Mouse (Mus musculus) macrophage (primary cell): ENCODE measurements at regions not wholly inside any gene's neighbourhood (a gene's known extent, or its start where the extent isn't known, plus 50 kb on each side); places are given as distances from the start of the nearest gene placed in this dataset.

Source experiments
- H3K27ac ChIP-seq: fragments of 350-480 bp; formaldehyde crosslinking; 2 replicates; pipeline ENCODE4 v1.9.0; 2021
- H3K36me3 ChIP-seq: fragments of 350-480 bp; formaldehyde crosslinking; 2 replicates; pipeline ENCODE4 v1.9.0; 2021; ENCODE audit errors: inconsistent target
- H3K4me3 ChIP-seq: fragments of 350-480 bp; formaldehyde crosslinking; 2 replicates; pipeline ENCODE4 v1.9.0; 2021; ENCODE audit errors: inconsistent target
- H3K79me2 ChIP-seq: fragments of 350-480 bp; formaldehyde crosslinking; 2 replicates; pipeline ENCODE4 v1.9.0; 2021; ENCODE audit errors: inconsistent target
- WGBS: methylation state at CpG from one replicate; pipeline ENCODE4 v1.1.7; 2026; ENCODE audit warnings: inconsistent platforms; ENCODE audit not compliant: missing documents; 5-methylcytosine and 5-hydroxymethylcytosine counted together

GRCm38 (mm10) chr6:6657928-6658500 lies 79.6 kb upstream of the Sem1 start:
- Histone ChIP-seq H3K4me3 (no peak overlapping the region), H3K27ac (no peak overlapping the region)
- 75% methylated on average over 3 of the region's 3 CpGs for WGBS

GRCm38 (mm10) chr6:6660072-6660471 lies 81.6 kb upstream of the Sem1 start:
- Histone ChIP-seq H3K36me3 (no peaks in the 10 kb centered on the region), H3K4me3 (no peak overlapping the region), H3K27ac (no peak overlapping the region), H3K79me2 (no peaks in the 10 kb centered on the region)
- 73% methylated on average over 5 of the region's 5 CpGs for whole genome bisulfite sequencing

More at GRCm38 (mm10) chr6:6657928-6658500, 79.6 kb upstream of the Sem1 start:
- Histone ChIP-seq H3K79me2 (no peaks in the 10 kb centered on the region), H3K36me3 (no peaks in the 10 kb centered on the region)

GRCm38 (mm10) chr6:6666762-6667161 lies 88.3 kb upstream of the Sem1 start:
- Histone ChIP-seq H3K79me2 (no peaks in the 10 kb centered on the region), H3K4me3 (no peak overlapping the region), H3K27ac (no peak overlapping the region), H3K36me3 (no peaks in the 10 kb centered on the region)
- 93% methylated on average over 5 of the region's 5 CpGs for WGBS

DNA sequence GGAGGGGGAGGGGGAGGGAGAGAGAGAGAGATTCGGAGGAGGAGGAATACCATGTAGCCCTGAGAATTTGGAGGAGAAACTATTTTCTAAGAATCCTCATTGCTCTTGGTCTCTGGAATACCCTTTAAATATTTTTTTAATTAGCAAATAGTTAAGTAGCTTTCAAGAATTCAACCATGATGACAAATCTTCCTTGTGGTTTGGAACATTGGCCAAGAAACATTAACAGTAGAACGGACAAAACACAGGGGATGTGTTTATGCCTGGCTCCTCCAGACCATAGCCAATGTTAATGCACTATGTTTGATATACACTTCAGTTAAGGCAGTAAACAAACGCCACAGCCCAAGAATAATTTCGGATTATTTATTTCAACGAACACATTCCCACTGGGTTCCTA lies 110.8 kb upstream of the Sem1 start:
- H3K79me2 ChIP-seq: no peaks in the 10 kb centered on the region
- H3K4me3 ChIP-seq: no peak overlapping the region
- H3K36me3 ChIP-seq: no peaks in the 10 kb centered on the region
- WGBS: 90% methylated on average over 5 of the region's 5 CpGs
- H3K27ac ChIP-seq: no peak overlapping the region

DNA sequence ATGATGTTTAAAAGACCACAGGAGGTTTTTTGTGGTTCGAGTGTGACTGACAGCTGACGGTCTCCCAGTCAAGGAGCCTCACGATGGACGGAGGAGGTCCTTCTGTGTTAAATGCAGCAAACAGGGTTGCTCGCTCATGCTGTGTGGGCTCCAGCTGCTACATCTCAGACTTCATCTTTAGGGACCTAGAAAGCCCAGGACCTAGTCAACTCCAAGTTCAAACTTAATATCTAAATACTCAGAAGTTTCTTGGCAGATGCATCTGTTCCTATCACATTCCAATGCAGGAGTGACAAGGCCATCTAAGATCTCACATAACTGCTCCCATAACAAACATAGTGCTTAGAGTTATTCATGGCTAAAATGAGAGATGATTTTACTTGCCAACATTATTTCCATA lies 111.7 kb upstream of the Sem1 start:
- Histone ChIP-seq H3K36me3 (no peaks in the 10 kb centered on the region), H3K4me3 (no peak overlapping the region), H3K79me2 (no peaks in the 10 kb centered on the region), H3K27ac (no peak overlapping the region)
- WGBS: 90% methylated on average over 5 of the region's 5 CpGs

- Histone ChIP-seq H3K27ac (peak overlapping the region; percentile 34), H3K79me2 (no peaks in the 10 kb centered on the region), H3K36me3 (no peaks in the 10 kb centered on the region), H3K4me3 (no peak overlapping the region)
- 82% methylated on average over 8 of the region's 8 CpGs for WGBS
Measured at GRCm38 (mm10) chr6:6692056-6692770, 113.8 kb upstream of the Sem1 start.

- Histone ChIP-seq H3K36me3 (no peaks in the 10 kb centered on the region), H3K79me2 (no peaks in the 10 kb centered on the region), H3K4me3 (no peak overlapping the region), H3K27ac (no peak overlapping the region)
- 81% methylated on average over 11 of the region's 11 CpGs for WGBS
Measured at GRCm38 (mm10) chr6:6695742-6696430, 117.4 kb upstream of the Sem1 start.

DNA sequence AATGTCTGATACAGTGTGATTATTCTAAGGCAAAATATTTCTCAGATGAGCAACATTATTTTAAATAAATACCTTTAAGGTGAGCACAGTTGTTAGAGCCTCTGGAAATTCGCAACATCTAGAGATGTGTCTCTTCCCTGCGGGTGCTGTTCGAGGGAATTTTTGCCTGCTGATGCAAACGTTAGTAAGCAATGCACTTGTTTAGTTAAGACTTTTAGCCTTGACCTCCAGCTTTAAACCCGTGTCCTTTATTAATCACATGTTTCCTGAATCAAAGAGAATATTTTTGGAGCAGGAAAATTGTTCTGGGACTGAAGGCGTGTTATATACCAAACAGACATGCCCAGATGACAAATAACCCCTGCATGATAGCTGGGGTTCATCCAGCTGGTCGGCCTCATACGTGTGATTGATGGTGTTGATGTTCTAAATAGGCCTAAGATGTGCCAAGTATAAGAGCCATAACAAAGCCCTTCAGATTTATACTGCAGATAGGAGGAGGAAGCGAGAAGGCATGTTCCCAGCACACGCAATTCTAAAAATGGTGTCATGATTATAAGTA lies 119.0 kb upstream of the Sem1 start:
- H3K4me3 ChIP-seq: no peak overlapping the region
- no peaks in the 10 kb centered on the region for H3K79me2 ChIP-seq
- H3K36me3 ChIP-seq: no peaks in the 10 kb centered on the region
- 83% methylated on average over 10 of the region's 10 CpGs for WGBS
- H3K27ac ChIP-seq: no peak overlapping the region

DNA sequence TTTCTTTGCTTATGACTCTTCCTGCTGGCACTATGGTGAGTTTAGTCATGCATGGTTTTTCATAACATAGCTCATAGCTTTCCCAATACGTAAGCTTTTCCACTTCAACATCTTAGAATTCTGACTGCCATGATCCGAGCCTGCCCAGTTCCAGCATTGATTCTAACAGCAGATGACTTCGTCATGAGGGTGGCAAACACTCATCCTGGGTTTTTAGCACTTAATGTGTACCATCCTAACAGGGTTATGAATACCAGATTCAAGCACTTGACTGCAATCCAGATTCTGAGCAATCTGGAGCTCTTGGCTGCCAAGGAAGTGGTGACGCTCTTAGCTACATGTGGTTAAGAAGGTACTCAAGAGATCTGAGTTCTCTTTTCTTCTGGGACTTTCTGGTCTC lies 128.3 kb upstream of the Sem1 start:
- WGBS: 90% methylated on average over 4 of the region's 4 CpGs
- no peak overlapping the region for H3K27ac ChIP-seq
- H3K36me3 ChIP-seq: no peaks in the 10 kb centered on the region
- H3K79me2 ChIP-seq: no peaks in the 10 kb centered on the region
- no peak overlapping the region for H3K4me3 ChIP-seq

DNA sequence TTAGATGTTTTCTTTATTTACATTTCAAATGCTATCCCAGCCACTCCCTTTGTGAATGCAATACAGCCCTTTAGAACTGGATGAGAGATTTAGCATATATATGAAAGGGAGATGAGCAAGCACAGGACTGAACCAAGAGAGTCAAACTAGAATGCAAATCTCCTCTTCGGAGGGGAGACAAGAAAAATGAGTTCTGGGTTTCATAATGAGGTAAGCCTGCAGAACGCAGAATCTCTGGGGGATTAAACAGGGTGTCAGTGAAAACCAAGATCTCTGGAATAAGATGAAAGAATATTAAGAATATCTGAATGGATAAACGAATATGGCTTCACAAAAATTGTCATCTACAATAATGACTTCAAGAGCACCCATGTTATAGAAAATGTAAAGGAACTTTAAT lies 130.6 kb upstream of the Sem1 start:
- Histone ChIP-seq H3K36me3 (no peaks in the 10 kb centered on the region), H3K27ac (no peak overlapping the region), H3K4me3 (no peak overlapping the region), H3K79me2 (no peaks in the 10 kb centered on the region)
- 75% methylated on average over 3 of the region's 3 CpGs for WGBS

- WGBS: 83% methylated on average over 3 of the region's 3 CpGs
- Histone ChIP-seq H3K79me2 (no peaks in the 10 kb centered on the region), H3K36me3 (no peaks in the 10 kb centered on the region), H3K27ac (no peak overlapping the region), H3K4me3 (no peak overlapping the region)
Measured at GRCm38 (mm10) chr6:6730259-6730658, 132.9 kb upstream of the Dlx6 start.

DNA sequence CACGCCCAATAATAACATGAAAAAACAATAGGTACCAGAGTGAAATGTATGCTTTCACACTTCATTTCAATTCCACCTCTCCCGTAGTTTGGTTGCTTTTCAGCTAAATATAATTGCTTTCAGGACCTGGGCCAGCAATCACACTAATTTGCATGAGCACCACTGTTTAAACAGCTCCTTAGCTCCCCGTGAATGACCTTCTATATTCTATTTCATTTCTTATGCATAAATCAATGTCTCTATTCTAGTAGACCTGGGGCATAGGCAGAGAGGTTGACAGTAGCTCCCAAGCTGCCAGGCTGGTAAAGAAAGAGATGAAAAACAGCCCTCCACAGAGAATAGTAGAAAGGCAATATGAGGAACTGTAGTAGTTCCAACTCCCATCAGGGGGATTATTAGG lies 117.7 kb upstream of the Dlx6 start:
- Histone ChIP-seq H3K79me2 (no peaks in the 10 kb centered on the region), H3K4me3 (no peak overlapping the region), H3K36me3 (no peaks in the 10 kb centered on the region), H3K27ac (no peak overlapping the region)
- 62% methylated on average over 3 of the region's 3 CpGs for WGBS

- 73% methylated on average over 1 of the region's 1 CpGs for WGBS
- no peaks in the 10 kb centered on the region for H3K79me2 ChIP-seq
- no peaks in the 10 kb centered on the region for H3K36me3 ChIP-seq
- H3K4me3 ChIP-seq: no peak overlapping the region
- H3K27ac ChIP-seq: no peak overlapping the region
Measured at GRCm38 (mm10) chr6:6779157-6779556, 84.0 kb upstream of the Dlx6 start.

- Histone ChIP-seq H3K79me2 (no peaks in the 10 kb centered on the region), H3K36me3 (no peaks in the 10 kb centered on the region), H3K27ac (no peak overlapping the region), H3K4me3 (no peak overlapping the region)
- WGBS: 62% methylated on average over 3 of the region's 3 CpGs
Measured at GRCm38 (mm10) chr6:6781556-6781955, 81.6 kb upstream of the Dlx6 start.

DNA sequence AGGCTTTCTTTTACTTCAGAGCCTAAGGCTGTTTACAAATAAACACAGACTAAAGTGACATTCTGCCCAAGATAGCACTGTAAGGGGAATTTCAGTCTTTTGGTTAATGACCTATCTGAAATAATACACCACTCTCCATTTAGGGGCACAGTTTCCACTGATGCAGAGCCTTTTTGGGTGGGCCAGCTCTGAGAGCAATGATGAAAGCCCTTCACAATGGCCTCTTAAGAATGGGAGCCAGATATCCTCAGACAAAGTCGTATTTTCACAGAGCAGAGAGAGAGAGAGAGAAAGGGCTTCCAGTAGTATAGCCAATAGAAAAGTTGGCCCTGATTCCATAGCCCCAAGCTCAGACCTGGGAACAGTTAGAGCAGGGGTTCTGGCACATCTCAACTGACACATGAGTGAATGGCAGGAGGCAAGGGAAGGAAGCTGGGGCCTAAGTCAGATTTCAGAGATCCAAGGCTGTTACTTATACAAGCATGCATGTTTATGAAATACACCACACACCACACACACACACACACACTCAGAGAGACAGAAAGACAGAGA lies 77.1 kb upstream of the Dlx6 start:
- Histone ChIP-seq H3K27ac (no peak overlapping the region), H3K4me3 (no peak overlapping the region), H3K79me2 (no peaks in the 10 kb centered on the region), H3K36me3 (no peaks in the 10 kb centered on the region)
- 70% methylated on average over 1 of the region's 1 CpGs for WGBS
